ENCODE assay signal across 24 mouse cellular contexts in genomic region chr14:100421666-100422065, GRCm38 (mm10).
"Had no signal": no experiment of that assay in that cellular context is flagged by ENCODE, and none has a peak within 500 bp of the region (broad histone marks: within the 10 kb centered on the region; RNA-seq: fewer than 3 reads in every experiment).

No protein-coding gene starts in this region.

- DNase-seq: forebrain, postnatal 0 days; gastrocnemius, postnatal 14 days; gastrocnemius, postnatal 36 days; heart, adult 11 months; heart, adult 2 months; heart, postnatal 14 days; heart, postnatal 36 days; layer of hippocampus, adult 9-11 months; layer of hippocampus, postnatal 36 days; left cerebral cortex, postnatal 4 days; liver, embryonic 13.5 days; lung, adult 18-20 months had no signal

- H3K4me1 ChIP-seq: forebrain, embryonic 15.5 days; heart, embryonic 13.5 days; heart, embryonic 15.5 days; hindbrain, embryonic 13.5 days; hindbrain, embryonic 15.5 days; limb, embryonic 13.5 days; limb, embryonic 15.5 days; liver, embryonic 13.5 days; liver, embryonic 15.5 days had no signal

- H3K4me3 ChIP-seq: forebrain, embryonic 15.5 days; heart, adult 2 months; heart, embryonic 13.5 days; heart, embryonic 15.5 days; hindbrain, embryonic 13.5 days; hindbrain, embryonic 15.5 days; limb, embryonic 13.5 days; limb, embryonic 15.5 days; liver, embryonic 13.5 days; liver, embryonic 15.5 days had no signal

- ATAC-seq: forebrain, embryonic 15.5 days; forebrain, postnatal 0 days; hindbrain, postnatal 0 days; intestine, embryonic 16.5 days had no signal

- H3K27ac ChIP-seq: forebrain, embryonic 15.5 days; heart, adult 2 months; heart, embryonic 13.5 days; heart, embryonic 15.5 days; hindbrain, embryonic 13.5 days; hindbrain, embryonic 15.5 days; hindbrain, postnatal 0 days; kidney, postnatal 0 days; limb, embryonic 13.5 days; limb, embryonic 15.5 days; liver, embryonic 13.5 days; liver, embryonic 15.5 days had no signal

- H3K27me3 ChIP-seq: forebrain, embryonic 15.5 days; heart, embryonic 13.5 days; heart, embryonic 15.5 days; hindbrain, embryonic 13.5 days; hindbrain, embryonic 15.5 days; limb, embryonic 13.5 days; limb, embryonic 15.5 days; liver, embryonic 13.5 days; liver, embryonic 15.5 days had no signal

- H3K9ac ChIP-seq: forebrain, embryonic 15.5 days; forebrain, postnatal 0 days; heart, embryonic 13.5 days; heart, embryonic 15.5 days; hindbrain, embryonic 13.5 days; hindbrain, embryonic 15.5 days; limb, embryonic 13.5 days; limb, embryonic 15.5 days; liver, embryonic 13.5 days; liver, embryonic 15.5 days had no signal

- H3K36me3 ChIP-seq: forebrain, embryonic 15.5 days; heart, embryonic 13.5 days; heart, embryonic 15.5 days; hindbrain, embryonic 13.5 days; hindbrain, embryonic 15.5 days; limb, embryonic 13.5 days; limb, embryonic 15.5 days; liver, embryonic 13.5 days; liver, embryonic 15.5 days had no signal

- H3K4me2 ChIP-seq: forebrain, embryonic 15.5 days; heart, embryonic 11.5 days; heart, embryonic 13.5 days; heart, embryonic 15.5 days; hindbrain, embryonic 13.5 days; hindbrain, embryonic 15.5 days; limb, embryonic 13.5 days; limb, embryonic 15.5 days; liver, embryonic 13.5 days; liver, embryonic 15.5 days had no signal

- H3K9me3 ChIP-seq: forebrain, embryonic 15.5 days; heart, embryonic 13.5 days; heart, embryonic 15.5 days; hindbrain, embryonic 13.5 days; hindbrain, embryonic 15.5 days; limb, embryonic 13.5 days; limb, embryonic 15.5 days; liver, embryonic 13.5 days; liver, embryonic 15.5 days had no signal
